Mouse (Mus musculus) leukemia stem cell, adult 10-12 weeks (primary cell): ENCODE results near the gene Gm21294. TPM values are rescaled to one million over a fixed set of nuclear protein-coding genes. Genes with fewer than 3 reads are reported as not detected.

ENCODE experiments used
- polyA plus RNA-seq: library from polyadenylated mRNA; stranded (reverse); fragments of >175 nt; gene quantifications from 2 replicates; pipeline ENCODE4 v1.2.3, GENCODE M21; 2012; ENCODE audit warnings: low replicate concordance

Gene Gm21294
- polyA plus RNA-seq: not detected in 2 replicates

GRCm38 (mm10) chrY:89052506-89052905 is at the start of gene Gm21294:
Gm21294 (plus strand) TSS chrY:89052806.

